Mouse (Mus musculus) layer of hippocampus, postnatal 25 days (tissue): ENCODE results near the gene Gm16181. TPM values are rescaled to one million over a fixed set of nuclear protein-coding genes. Genes with fewer than 3 reads are reported as not detected.
A peak's percentile ranks its signal among the peaks of the same experiment; 100 is the strongest.

Experiments used
- DNase-seq, 2 experiments: peaks; one replicate each; pipeline ENCODE4 v3.0.0; 2022; ENCODE audit warnings: mixed read lengths in 2 of 2, low spot score in 1 of 2; ENCODE audit errors: extremely low spot score in 1 of 2
- microRNA-seq, 2 experiments: library from miRNA; unstranded; fragments of <30 nt; microRNA quantifications; one replicate each; pipeline ENCODE4 v1.2.0; 2021
- total RNA-seq, 2 experiments: library from RNA; stranded (reverse); gene quantifications; 2 replicates each; pipeline ENCODE4 v1.2.3; 2021

Gm16181 gene
- total RNA-seq, 2 experiments from 2014 or later, result not detected

DNA sequence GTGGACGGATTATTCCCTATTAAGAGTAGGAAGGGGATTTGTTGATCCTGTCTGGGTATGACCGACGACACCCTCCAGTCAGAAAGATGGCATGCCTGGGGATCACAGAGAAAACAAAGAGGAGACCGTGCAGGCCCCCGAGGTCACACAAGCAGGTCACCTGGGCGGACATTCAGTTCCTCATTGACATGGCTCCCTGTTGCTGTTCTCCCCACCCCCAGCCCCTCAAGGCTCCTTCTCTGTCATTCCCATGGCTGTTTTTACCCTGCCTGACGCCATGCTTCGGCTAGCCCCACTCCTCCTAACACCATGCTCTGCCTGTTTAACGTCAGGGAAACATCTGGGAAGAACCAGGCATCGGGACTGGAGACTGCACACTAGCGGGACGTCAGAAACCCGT lies 41.0 kb downstream of the Gm16181 start:
- no peak for DNase-seq

- DNase-seq, result peak; percentile 93 to 100
Measured at GRCm38 (mm10) chr17:35262664-35263522, 42.3 kb downstream of the Gm16181 start, which contains the start of gene H2-D1. Gene H2-D1 (plus strand): TSS chr17:35262730.

GRCm38 (mm10) chr17:35263523-35263883 lies 42.9 kb downstream of the Gm16181 start:
- DNase-seq, result no peak

DNA sequence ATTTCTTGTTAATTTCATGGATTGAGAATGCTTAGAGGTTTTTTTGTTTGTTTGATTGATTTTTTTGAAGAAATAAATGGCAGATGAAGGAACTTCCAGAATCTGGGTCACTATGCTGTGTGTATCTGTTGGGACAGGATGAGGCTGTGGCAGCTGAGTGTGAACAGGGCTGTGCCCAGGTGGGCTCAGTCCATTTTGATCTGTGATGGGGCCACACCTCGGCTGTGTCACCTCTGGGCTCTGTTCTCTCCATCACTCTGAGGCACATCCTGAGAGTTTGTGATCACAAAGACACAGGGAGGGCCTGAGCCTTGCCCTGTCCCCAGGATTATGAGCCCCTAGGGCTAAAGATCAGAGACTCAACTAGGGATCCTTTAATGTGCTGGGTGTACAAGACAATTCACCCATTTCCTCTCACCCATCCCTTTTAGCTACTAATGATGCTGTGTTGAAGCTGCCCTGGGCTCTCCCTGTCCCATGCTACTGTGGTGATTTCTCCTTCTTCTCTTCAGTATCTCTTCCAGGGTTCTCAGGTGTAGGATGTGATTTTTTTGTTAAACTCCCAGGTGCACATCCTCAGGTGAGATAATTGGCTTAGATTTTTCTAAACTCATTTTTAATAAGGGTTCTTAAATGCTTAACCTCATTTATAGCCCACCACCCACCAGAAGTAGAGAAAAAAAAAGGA lies 46.9 kb downstream of the Gm16181 start:
- DNase-seq, result no peak

DNA sequence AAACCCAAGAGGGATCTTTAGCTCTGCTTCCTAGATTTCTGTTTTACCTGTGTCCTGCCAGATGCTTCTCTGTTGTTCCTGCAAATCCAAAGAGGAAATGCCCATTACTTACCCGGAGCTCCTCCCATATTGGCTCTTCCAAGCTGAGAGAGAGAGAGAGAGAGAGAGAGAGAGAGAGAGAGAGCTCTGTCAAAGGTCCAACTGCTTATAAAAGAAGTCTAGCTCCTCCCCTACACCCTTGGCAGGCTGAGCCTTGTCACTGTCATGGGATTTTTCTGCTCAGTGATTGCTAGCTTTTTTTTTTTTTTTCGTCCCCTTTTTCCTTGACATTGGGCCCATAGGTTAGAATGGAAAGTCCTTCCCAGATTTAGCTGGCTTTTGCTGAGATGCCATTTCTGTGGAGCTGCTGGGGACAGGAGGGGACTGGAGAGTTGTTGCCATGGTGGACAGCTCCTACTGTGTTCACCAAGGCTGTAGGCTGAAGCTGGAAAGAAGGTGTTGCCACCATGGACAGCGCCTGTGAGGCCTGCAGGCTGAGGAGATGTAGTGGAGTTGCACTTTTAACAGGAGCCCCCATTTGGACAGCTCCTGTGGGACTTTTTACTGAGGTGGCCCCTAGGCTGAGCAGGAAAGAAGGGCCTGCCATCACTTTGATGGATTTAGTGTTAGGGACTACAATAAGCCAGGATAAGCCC lies 49.2 kb downstream of the Gm16181 start:
- no peak for DNase-seq

GRCm38 (mm10) chr17:35272249-35272648 lies 51.6 kb downstream of the Gm16181 start:
- DNase-seq, result no peak

Small RNA genes within 50 kb of the gene (microRNA-seq; reads per million reads assigned to microRNA genes)
- gene Mir6973a (0 reads per million in 2 experiments), gene Mir6974 (0.37 to 0.60 reads per million in 2 experiments), gene Mir6975 (0.92 to 1.00 reads per million in 2 experiments), gene Mir8094 (0 reads per million in 2 experiments)

Other genes starting within 250 kb of the Gm16181 start
- gene Hspa1a, start 248.7 kb upstream of the Gm16181 start, total RNA-seq, result 10 to 100 TPM; 14.9 to 17.9 TPM
- gene Hspa1l, start 248.1 kb upstream of the Gm16181 start, total RNA-seq, result under 1 TPM; 0.22 to 0.31 TPM
- gene Lsm2, start 239.0 kb upstream of the Gm16181 start, total RNA-seq, result 10 to 100 TPM; 18.1 to 19.3 TPM
- 10 to 100 TPM; 43.7 to 55.6 TPM for gene Vars, start 219.8 kb upstream of the Gm16181 start, total RNA-seq
- under 1 TPM; 0.07 to 0.23 TPM for gene Vwa7, start 204.3 kb upstream of the Gm16181 start, total RNA-seq
- gene Sapcd1, start 192.8 kb upstream of the Gm16181 start, total RNA-seq, result 1 to 10 TPM in 1 of 2 experiments, under 1 TPM in 1; 0.64 to 1.1 TPM
- under 1 TPM; 0.62 to 0.82 TPM for gene Msh5, start 174.1 kb upstream of the Gm16181 start, total RNA-seq
- 10 to 100 TPM in 1 of 2 experiments, 1 to 10 TPM in 1; 9.7 to 10.1 TPM for gene Clic1, start 170.9 kb upstream of the Gm16181 start, total RNA-seq
- 10 to 100 TPM; 19.5 to 20.7 TPM for gene Ddah2, start 161.8 kb upstream of the Gm16181 start, total RNA-seq
- not detected for gene Ly6g6c, start 155.4 kb upstream of the Gm16181 start, total RNA-seq
- gene Mpig6b, start 154.7 kb upstream of the Gm16181 start, total RNA-seq, result not detected
- gene Ly6g6e, start 143.9 kb upstream of the Gm16181 start, total RNA-seq, result 1 to 10 TPM; 4.1 to 4.3 TPM
- 1 to 10 TPM in 1 of 2 experiments, under 1 TPM in 1; 0.80 to 1.2 TPM for gene Ly6g6d, start 142.8 kb upstream of the Gm16181 start, total RNA-seq
- not detected for gene Ly6g6f, start 135.2 kb upstream of the Gm16181 start, total RNA-seq
- 10 to 100 TPM; 97.9 to 98.1 TPM for gene Abhd16a, start 131.6 kb upstream of the Gm16181 start, total RNA-seq
- gene Ly6g5c, start 112.6 kb upstream of the Gm16181 start, total RNA-seq, result not detected
- gene Ly6g5b, start 105.4 kb upstream of the Gm16181 start, total RNA-seq, result under 1 TPM; 0.42 to 0.54 TPM
- gene Gpank1, start 99.4 kb upstream of the Gm16181 start, total RNA-seq, result 10 to 100 TPM; 14.2 to 14.4 TPM
- gene Csnk2b, start 98.8 kb upstream of the Gm16181 start, total RNA-seq, result 100 to 1,000 TPM; 179 to 181 TPM
- 10 to 100 TPM; 27.0 to 27.3 TPM for gene D17H6S53E, start 94.5 kb upstream of the Gm16181 start, total RNA-seq
- gene Apom, start 88.8 kb upstream of the Gm16181 start, total RNA-seq, result not detected
- 100 to 1,000 TPM; 290 to 320 TPM for gene Bag6, start 85.7 kb upstream of the Gm16181 start, total RNA-seq
- gene Prrc2a, start 55.9 kb upstream of the Gm16181 start, total RNA-seq, result 100 to 1,000 TPM; 302 to 353 TPM
- 10 to 100 TPM; 10.4 to 10.8 TPM for gene Aif1, start 44.8 kb upstream of the Gm16181 start, total RNA-seq
- 1 to 10 TPM; 8.1 to 8.9 TPM for gene Lst1, start 32.4 kb upstream of the Gm16181 start, total RNA-seq
- gene Ltb, start 26.4 kb upstream of the Gm16181 start, total RNA-seq, result under 1 TPM; 0.42 to 0.54 TPM
- not detected for gene Tnf, start 18.8 kb upstream of the Gm16181 start, total RNA-seq
- gene Lta, start 15.5 kb upstream of the Gm16181 start, total RNA-seq, result under 1 TPM in 1 of 2 experiments, not detected in 1; 0.20 TPM
- 100 to 1,000 TPM; 607 to 639 TPM for gene Atp6v1g2, start 12.8 kb downstream of the Gm16181 start, total RNA-seq
- gene Nfkbil1, start 15.0 kb downstream of the Gm16181 start, total RNA-seq, result 10 to 100 TPM; 13.7 to 14.8 TPM
- 100 to 1,000 TPM; 213 to 229 TPM for gene Ddx39b, start 20.9 kb downstream of the Gm16181 start, total RNA-seq
- 10 to 100 TPM; 14.6 to 15.9 TPM for gene H2-D1, start 41.9 kb downstream of the Gm16181 start, total RNA-seq
- gene H2-Q1, start 99.6 kb downstream of the Gm16181 start, total RNA-seq, result under 1 TPM in 1 of 2 experiments, not detected in 1; 0.42 TPM
- under 1 TPM in 1 of 2 experiments, not detected in 1; 0.44 TPM for gene H2-Q2, start 121.4 kb downstream of the Gm16181 start, total RNA-seq
- gene H2-Q4, start 158.8 kb downstream of the Gm16181 start, total RNA-seq, result 1 to 10 TPM; 1.5 to 1.9 TPM
- not detected for gene H2-Q6, start 204.0 kb downstream of the Gm16181 start, total RNA-seq
- under 1 TPM; 0.10 to 0.38 TPM for gene H2-Q7, start 218.3 kb downstream of the Gm16181 start, total RNA-seq
- gene H2-Q10, start 249.3 kb downstream of the Gm16181 start, total RNA-seq, result under 1 TPM in 1 of 2 experiments, not detected in 1; 0.09 TPM